Mouse (Mus musculus) kidney, postnatal 14 days (tissue): ENCODE results near the gene 8030474K03Rik.
"Not testable (repeated sequence)": the region's sequence is repeated elsewhere in the genome, so short reads cannot be mapped to it uniquely, and the experiment has no call there.

Experiments used
- DNase-seq: peaks from one replicate; pipeline ENCODE4 v3.0.0; 2022; ENCODE audit warnings: mixed read lengths

Gene 8030474K03Rik

DNA sequence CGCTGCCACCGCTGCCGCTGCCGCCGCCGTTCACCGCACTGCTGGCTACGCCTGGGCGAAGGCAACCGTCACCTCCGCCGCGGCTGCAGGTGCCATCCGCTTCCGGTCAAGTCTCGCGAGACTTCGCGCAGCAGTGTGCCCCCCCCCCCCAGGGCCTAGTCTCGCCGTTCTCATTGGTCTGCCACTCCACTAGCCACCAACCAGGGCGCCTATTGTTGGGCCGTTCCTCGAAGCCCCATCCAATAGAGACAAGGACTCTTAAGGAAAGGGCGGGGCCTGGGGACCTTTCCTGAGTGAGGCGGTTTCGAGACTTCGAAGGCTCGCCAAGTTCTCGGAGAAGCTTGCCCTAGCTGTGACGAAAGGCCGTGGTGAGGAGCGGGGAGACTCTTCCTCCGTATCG is at the start of gene 8030474K03Rik, which contains the start of gene Gm4779:
TSS of gene 8030474K03Rik (plus strand) at position 315 of the 400 bp plus-strand sequence.
TSS of gene Gm4779 (minus strand) at position 82 of the 400 bp plus-strand sequence.
- DNase-seq: no peak

DNA sequence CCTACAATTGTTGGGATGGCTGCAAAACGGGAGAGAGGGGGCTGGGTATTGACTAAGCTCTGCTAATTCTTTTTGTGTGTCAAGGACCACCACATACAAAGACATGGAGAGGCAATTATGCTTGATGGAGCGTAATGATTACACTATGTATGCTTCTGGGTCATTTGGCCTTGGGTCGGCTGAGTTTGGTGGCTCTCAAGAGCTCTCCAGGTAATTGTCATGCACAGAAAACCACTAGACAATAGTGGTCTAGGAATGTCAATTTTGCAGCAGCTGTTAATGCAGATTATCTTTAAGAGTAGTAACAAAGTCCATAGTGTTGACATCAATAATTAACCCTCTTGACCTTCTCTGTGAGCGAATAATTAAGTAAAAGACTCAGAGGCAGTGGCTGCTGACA is 44.3 kb upstream of the 8030474K03Rik start:
- DNase-seq: no peak

DNA sequence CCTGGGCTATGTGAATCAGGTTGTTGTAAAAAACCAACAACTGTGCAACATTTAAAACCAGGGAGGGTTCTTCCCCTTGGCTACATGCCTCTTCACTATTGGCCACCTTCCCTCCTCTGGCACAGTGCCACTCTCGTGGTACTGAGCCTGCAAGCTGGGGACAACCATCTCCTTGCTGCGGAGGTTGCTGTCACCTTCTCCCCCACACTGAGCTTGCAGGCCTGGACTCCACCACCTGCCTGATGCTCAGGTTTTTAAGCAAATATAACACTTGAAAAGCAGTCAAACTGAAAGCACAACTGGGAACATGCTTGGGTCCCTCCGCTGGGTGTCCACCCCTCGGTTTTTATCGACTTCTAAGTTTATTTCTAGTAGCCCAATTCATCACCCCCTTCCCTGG is 40.0 kb upstream of the 8030474K03Rik start:
- DNase-seq: peak; percentile 12

DNA sequence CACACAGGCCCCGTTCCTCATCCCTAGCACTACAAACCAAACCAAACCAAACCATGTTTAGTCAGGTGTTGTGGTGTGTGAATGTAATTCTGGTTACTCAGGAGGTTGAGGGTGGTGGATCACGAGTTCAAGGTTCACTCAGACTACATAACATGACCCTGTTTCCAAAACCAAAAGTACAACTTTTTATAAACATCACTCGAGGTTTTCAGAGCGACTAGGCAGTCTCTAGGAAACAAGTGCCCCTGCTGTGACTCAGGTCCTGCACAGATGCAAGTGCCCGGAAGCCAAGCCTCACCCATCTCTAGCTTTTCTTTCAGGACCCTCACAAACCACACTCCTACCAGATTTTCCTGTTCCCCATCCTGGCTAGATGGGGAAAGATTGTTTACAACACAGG is 29.8 kb upstream of the 8030474K03Rik start:
- DNase-seq: no peak

- DNase-seq: no peak
These were observed 29.3 kb upstream of the 8030474K03Rik start for GRCm38 (mm10) chrX:101765111-101765510.

DNA sequence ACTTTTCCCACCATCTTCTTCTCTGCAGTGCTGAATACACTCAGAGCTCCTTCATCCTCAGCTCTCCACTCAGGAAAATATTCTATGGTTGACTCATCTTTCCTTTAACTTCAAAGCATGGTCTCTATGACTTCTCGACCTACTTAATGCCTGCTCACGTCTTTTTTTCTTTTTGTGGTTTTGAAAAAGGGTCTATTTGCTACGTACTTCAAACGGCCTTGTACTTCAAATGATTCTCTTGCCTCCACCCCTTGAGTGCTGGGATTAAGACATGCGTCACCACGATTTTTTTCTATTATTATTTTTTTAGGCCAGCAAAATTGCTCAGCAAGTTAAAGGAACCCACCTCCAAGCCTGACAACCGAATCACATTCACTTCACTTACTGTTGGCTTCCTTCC is 27.2 kb upstream of the 8030474K03Rik start:
- DNase-seq: no peak

GRCm38 (mm10) chrX:101769478-101769877 is 25.0 kb upstream of the 8030474K03Rik start:
- DNase-seq: no peak

DNA sequence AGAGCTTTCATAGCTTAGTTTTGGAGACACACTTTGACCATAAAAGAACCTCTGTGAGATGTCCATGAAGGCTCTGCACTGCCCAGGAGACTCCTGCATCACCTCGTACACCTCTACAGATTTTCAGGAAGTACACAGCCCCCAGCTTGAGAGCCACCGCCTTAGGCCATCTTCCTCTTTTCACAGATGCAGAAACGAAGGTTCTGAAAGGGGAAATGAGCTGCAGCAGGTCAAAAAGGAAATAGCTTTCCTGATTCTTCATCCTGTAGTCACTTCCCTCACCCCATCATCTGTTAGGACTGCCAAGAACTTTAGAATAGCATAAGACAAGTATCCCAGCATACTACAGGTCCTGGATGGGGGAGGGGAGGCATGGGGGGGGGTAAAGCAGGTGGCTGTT is 24.1 kb upstream of the 8030474K03Rik start:
- no peak for DNase-seq

- DNase-seq: peak; percentile 55
These were observed 22.4 kb upstream of the 8030474K03Rik start for GRCm38 (mm10) chrX:101772035-101772434.

DNA sequence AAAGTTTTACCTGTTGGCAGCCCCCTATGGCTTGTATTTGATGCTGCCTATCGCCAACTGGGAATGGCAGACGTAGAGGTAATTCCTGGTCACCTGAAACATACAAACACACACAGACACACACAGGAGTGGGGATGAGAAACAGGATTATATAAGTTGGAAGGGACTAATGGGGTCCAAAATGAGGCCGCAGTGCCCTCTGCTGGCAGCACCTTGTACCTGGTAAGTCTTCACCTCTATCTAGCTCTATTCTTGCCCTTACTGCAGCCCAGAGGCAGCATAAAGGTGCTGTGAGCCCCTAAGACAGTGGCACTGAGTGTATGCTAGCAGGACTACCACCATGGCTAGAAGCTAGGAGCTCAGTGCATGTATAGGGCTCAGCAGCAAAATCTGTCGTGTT is 2.9 kb upstream of the 8030474K03Rik start:
- peak; percentile 58 for DNase-seq

GRCm38 (mm10) chrX:101805512-101805911 is 11.1 kb downstream of the 8030474K03Rik start:
- peak; percentile 18 for DNase-seq

GRCm38 (mm10) chrX:101811750-101812149 is 17.3 kb downstream of the 8030474K03Rik start:
- no peak for DNase-seq

DNA sequence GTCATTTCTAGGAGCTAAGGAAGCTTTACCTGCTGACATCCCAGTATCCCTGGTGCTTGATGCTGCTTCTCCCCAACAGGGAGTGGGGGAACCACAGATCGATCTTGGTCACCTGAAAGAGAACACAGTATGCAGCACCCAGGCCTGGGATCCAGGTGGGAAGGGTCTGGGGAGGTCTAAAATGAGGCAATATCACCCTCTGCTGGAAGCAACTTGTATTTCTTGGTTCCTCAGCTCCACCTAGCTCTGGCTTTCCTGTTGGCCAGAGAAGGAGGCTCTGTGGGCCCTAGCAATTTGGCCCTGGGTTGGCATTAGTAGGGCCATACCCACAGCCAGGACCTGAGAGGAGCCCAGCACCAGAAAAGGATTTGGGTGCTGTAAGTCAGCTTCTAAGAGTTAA is 24.7 kb downstream of the 8030474K03Rik start:
- peak; percentile 22 for DNase-seq

DNA sequence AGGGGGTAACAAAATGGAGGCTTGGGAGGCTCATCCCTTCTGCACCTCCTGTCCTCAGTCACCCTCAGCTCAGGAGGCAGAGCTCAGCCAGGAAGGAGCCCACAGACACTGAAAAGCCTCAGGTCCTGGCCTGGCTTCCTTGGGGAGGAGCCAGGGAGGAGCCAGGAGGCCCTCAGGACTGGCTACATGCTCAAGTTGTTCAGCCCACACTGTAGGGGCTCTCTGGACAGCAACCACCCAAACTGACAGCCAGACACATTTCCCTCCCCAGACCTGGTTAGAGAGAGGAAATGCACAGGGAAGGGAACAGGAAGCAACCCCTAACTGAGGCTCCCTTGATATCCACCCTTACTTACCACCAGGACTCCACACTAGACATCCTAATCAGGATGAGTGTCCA is 25.5 kb downstream of the 8030474K03Rik start:
- DNase-seq: not testable (repeated sequence)

GRCm38 (mm10) chrX:101847191-101847795 is 52.8 kb downstream of the 8030474K03Rik start:
- DNase-seq: peak; percentile 29
